Mouse (Mus musculus): Measurements from ENCODE around the gene Ces1e. TPM values are rescaled to one million over a fixed set of nuclear protein-coding genes. Genes with fewer than 3 reads are reported as not detected.

The Ces1e gene
- total and polyA plus RNA-seq, 3 experiments: not detected

DNA sequence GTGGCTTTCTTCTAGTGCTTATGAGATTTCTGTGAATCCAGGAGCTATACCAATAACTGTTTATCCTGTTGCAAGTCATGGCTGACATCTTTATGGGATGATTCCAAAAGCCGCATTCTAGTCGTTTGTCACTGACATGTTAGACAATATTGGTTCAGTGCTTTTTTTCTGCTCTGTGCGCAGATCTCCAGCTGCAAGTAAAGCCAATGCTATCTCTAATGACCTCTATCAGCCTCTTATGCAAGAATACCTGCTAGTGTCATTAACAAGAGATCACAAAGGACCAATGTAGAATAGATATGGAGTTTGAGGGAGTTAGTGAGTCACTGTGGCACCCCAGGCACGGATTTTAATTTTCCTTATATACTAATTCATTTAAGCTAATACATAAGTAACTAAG is 45.2 kb upstream of the Ces1e start:
- DNase-seq (ENCODE audit: extremely low read depth): no peak
- Histone ChIP-seq H3K79me2 (replicated peaks; ENCODE audit: control insufficient read depth, extremely low read depth, insufficient read depth, poor library complexity, severe bottlenecking) (no peaks in the 10 kb centered on the region), H3K27me3 (replicated peaks) (peaks cover 50% of the 10 kb centered on the region), H3K4me3 (replicated peaks in 1 of 3; ENCODE audit: low read depth in 2 of 3, low read length in 2 of 3, poor library complexity in 1 of 3) (no peak overlapping the region), H3K36me3 (replicated peaks in 1 of 2; ENCODE audit: control insufficient read depth in 1 of 2, insufficient read depth in 1 of 2, low read length in 1 of 2) (no peaks in the 10 kb centered on the region), H3K9me3 (replicated peaks; ENCODE audit: low read length) (no peaks in the 10 kb centered on the region), H3K27ac (ENCODE audit: insufficient read depth, low read depth) (no peak overlapping the region), H3K4me1 (ENCODE audit: control insufficient read depth in 1 of 2, insufficient read depth in 2 of 2) (peaks cover 0 to 6% of the 10 kb centered on the region in 2 experiments; a peak in 1 of 4 replicates), H3K4me2 (ENCODE audit: insufficient read depth, low read depth, poor library complexity, severe bottlenecking) (no peak overlapping the region), H3K9ac (ENCODE audit: insufficient read depth, low read depth) (no peak overlapping the region)
- dilution Hi-C loops (cut with MboI; ENCODE audit: extremely low pct_ligation_motif_present, extremely low pct_unique_long_range_greater_than_20kb, low sequenced_read_pairs): no loop called here
- TF ChIP-seq BHLHE40 (IDR thresholded peaks at IDR 0.05; ENCODE audit: low read depth, low read length): no peak
- TF ChIP-seq USF1 (IDR thresholded peaks at IDR 0.05; ENCODE audit: low read depth, low read length): no peak
- no peak for TF ChIP-seq MAFK (IDR thresholded peaks at IDR 0.05; ENCODE audit: insufficient replicate concordance, low read length)
- TF ChIP-seq JUND (conservative IDR thresholded peaks at IDR 0.05; ENCODE audit: low read depth, low read length): no peak
- TF ChIP-seq POLR2AphosphoS2 (IDR thresholded peaks at IDR 0.05; ENCODE audit: low read depth, low read length): no peak
- TF ChIP-seq SIN3A (IDR thresholded peaks at IDR 0.05; ENCODE audit: low read length): no peak
- no peak for TF ChIP-seq CHD2 (IDR thresholded peaks at IDR 0.05; ENCODE audit: low read length)
- no peak for TF ChIP-seq ZMIZ1 (IDR thresholded peaks at IDR 0.05; ENCODE audit: low read depth, low read length)
- no peak for TF ChIP-seq EP300 (IDR thresholded peaks at IDR 0.05; ENCODE audit: low read length)
- no peak for TF ChIP-seq MYC (IDR thresholded peaks at IDR 0.05; ENCODE audit: low read depth, low read length)
- no peak for TF ChIP-seq KAT2A (IDR thresholded peaks at IDR 0.05; ENCODE audit: insufficient replicate concordance, low read length)
- no peak for TF ChIP-seq RAD21 (IDR thresholded peaks at IDR 0.05; ENCODE audit: low read depth, low read length)
- no peak for TF ChIP-seq TBP (conservative IDR thresholded peaks at IDR 0.05; ENCODE audit: low read depth, low read length)
- no peak for TF ChIP-seq E2F4 (IDR thresholded peaks at IDR 0.05; ENCODE audit: insufficient replicate concordance, low read depth, low read length)
- TF ChIP-seq ZNF384 (IDR thresholded peaks at IDR 0.05; ENCODE audit: low read depth, low read length): no peak
- TF ChIP-seq POLR2A (IDR thresholded peaks at IDR 0.05; ENCODE audit: low read depth, low read length): no peak
- in situ Hi-C loops (cut with MboI; ENCODE audit: low pct_ligation_motif_present, low pct_unique_long_range_greater_than_20kb, low sequenced_read_pairs): no loop called here

DNA sequence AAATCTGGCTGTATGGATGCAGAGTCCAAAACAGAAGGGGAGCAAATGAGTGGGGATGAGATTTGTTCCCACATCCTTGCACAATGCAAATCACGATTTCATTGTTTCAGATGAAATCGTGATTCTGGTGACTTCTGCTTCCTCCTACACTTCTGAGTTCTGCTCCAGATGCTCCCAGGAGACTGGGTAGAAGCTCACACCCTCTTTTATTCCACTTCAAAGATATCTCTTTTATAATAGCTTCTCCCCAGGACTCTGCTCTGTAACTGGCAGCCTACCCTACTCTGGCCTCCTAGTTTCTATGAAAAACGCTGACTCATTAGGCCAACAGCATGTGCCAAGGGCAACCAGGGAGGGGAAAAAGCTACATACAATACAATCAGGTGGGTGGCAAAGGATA is 43.9 kb upstream of the Ces1e start:
- in situ Hi-C loops (cut with MboI; ENCODE audit: low pct_ligation_motif_present, low pct_unique_long_range_greater_than_20kb, low sequenced_read_pairs) (no loop called here), dilution Hi-C loops (cut with MboI; ENCODE audit: extremely low pct_ligation_motif_present, extremely low pct_unique_long_range_greater_than_20kb, low sequenced_read_pairs) (no loop called here)
- no peak for TF ChIP-seq POLR2A (IDR thresholded peaks at IDR 0.05; ENCODE audit: low read depth, low read length)
- no peak for TF ChIP-seq BHLHE40 (IDR thresholded peaks at IDR 0.05; ENCODE audit: low read depth, low read length)
- no peak for TF ChIP-seq ELF1 (IDR thresholded peaks at IDR 0.05; ENCODE audit: low read depth, low read length)
- no peak for TF ChIP-seq E2F4 (IDR thresholded peaks at IDR 0.05; ENCODE audit: insufficient replicate concordance, low read depth, low read length)
- TF ChIP-seq GABPA (IDR thresholded peaks at IDR 0.05; ENCODE audit: insufficient replicate concordance, low read depth, low read length): no peak
- no peak for TF ChIP-seq EP300 (IDR thresholded peaks at IDR 0.05; ENCODE audit: low read length)
- no peak for TF ChIP-seq ZC3H11A (IDR thresholded peaks at IDR 0.05; ENCODE audit: low read depth, low read length)
- no peak for TF ChIP-seq RCOR1 (conservative IDR thresholded peaks at IDR 0.05; ENCODE audit: low read depth, low read length)
- TF ChIP-seq JUN (IDR thresholded peaks at IDR 0.05; ENCODE audit: insufficient read depth, low read depth, low read length): no peak
- TF ChIP-seq MAFK (IDR thresholded peaks at IDR 0.05; ENCODE audit: insufficient replicate concordance, low read length): no peak
- TF ChIP-seq MAX (IDR thresholded peaks at IDR 0.05; ENCODE audit: low read length): no peak
- no peak for TF ChIP-seq IRF4 (IDR thresholded peaks at IDR 0.05; ENCODE audit: low read depth, low read length)
- TF ChIP-seq MAZ (IDR thresholded peaks at IDR 0.05; ENCODE audit: low read depth, low read length): no peak
- no peak for TF ChIP-seq PAX5 (IDR thresholded peaks at IDR 0.05; ENCODE audit: low read length)
- no peak for TF ChIP-seq JUND (conservative IDR thresholded peaks at IDR 0.05; ENCODE audit: low read depth, low read length)
- no peaks in the 10 kb centered on the region for H3K79me2 ChIP-seq (replicated peaks; ENCODE audit: control insufficient read depth, extremely low read depth, insufficient read depth, poor library complexity, severe bottlenecking)
- DNase-seq (ENCODE audit: extremely low read depth): no peak
- no peaks in the 10 kb centered on the region for H3K9me3 ChIP-seq (replicated peaks; ENCODE audit: low read length)
- H3K4me3 ChIP-seq (replicated peaks in 1 of 3; ENCODE audit: low read depth in 2 of 3, low read length in 2 of 3, poor library complexity in 1 of 3): no peak overlapping the region
- no peaks in the 10 kb centered on the region for H3K36me3 ChIP-seq (replicated peaks in 1 of 2; ENCODE audit: control insufficient read depth in 1 of 2, insufficient read depth in 1 of 2, low read length in 1 of 2)
- H3K4me1 ChIP-seq (ENCODE audit: control insufficient read depth in 1 of 2, insufficient read depth in 2 of 2): peaks cover 0 to 6% of the 10 kb centered on the region in 2 experiments; a peak in 1 of 4 replicates
- H3K27me3 ChIP-seq (replicated peaks): peaks cover 51% of the 10 kb centered on the region
- no peak overlapping the region for H3K4me2 ChIP-seq (ENCODE audit: insufficient read depth, low read depth, poor library complexity, severe bottlenecking)
- H3K27ac ChIP-seq (ENCODE audit: insufficient read depth, low read depth): no peak overlapping the region
- no peak overlapping the region for H3K9ac ChIP-seq (ENCODE audit: insufficient read depth, low read depth)

All from CH12.LX (cell line).